Mouse (Mus musculus): ENCODE measurements around the gene Ms4a4a.

DNA sequence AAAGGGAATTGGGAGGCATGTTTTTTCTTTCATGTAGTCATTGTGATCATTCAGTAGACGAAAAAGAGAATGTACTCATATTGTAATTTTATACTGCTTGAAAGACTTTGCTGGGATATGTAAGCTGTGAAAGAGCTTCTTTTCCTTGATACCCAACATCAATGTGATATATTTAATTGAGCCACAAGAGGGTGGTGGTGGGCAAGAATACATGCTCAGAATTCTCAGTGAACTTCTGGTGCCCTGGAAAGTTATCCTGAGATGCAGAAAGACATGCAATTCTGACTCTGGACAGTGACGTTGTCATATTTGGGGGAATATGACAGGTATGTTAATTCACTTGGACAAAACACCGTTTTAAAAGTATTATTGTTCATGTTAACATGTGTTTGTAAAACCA is 15.2 kb upstream of the Ms4a4a start:
- no peak for TF ChIP-seq EP300 (IDR thresholded peaks at IDR 0.05; ENCODE audit: low read depth)
- peak; percentile 57 for TF ChIP-seq CTCF (IDR thresholded peaks at IDR 0.05; ENCODE audit: low read depth)
